Mouse (Mus musculus) embryo, embryonic 10 days (tissue): ENCODE measurements at regions not wholly inside any gene's neighbourhood (a gene's known extent, or its start where the extent isn't known, plus 50 kb on each side); places are given as distances from the start of the nearest gene placed in this dataset.
A peak's percentile ranks its signal among the peaks of the same experiment; 100 is the strongest.
"Not testable (repeated sequence)": the region's sequence is repeated elsewhere in the genome, so short reads cannot be mapped to it uniquely, and the experiment has no call there.

ENCODE experiments used
- DNase-seq: peaks from one replicate; pipeline ENCODE4 v3.0.0-alpha.2; 2015; ENCODE audit warnings: low spot score

- no peak for DNase-seq
Measured at GRCm38 (mm10) chr4:124395069-124395965, 215.3 kb downstream of the 3100002H09Rik start.

- no peak for DNase-seq
Measured at GRCm38 (mm10) chr4:124393595-124393994, 217.0 kb downstream of the 3100002H09Rik start.

GRCm38 (mm10) chr4:124389067-124389466, 221.5 kb downstream of the 3100002H09Rik start:
- no peak for DNase-seq

- DNase-seq, result peak; percentile 29
Measured at GRCm38 (mm10) chr4:124385106-124386055, 225.2 kb downstream of the 3100002H09Rik start.

- no peak for DNase-seq
Measured at GRCm38 (mm10) chr4:124376504-124376903, 234.1 kb downstream of the 3100002H09Rik start.

GRCm38 (mm10) chr4:124375581-124375980, 235.0 kb downstream of the 3100002H09Rik start:
- DNase-seq, result no peak

GRCm38 (mm10) chr4:124368831-124369230, 241.8 kb downstream of the 3100002H09Rik start:
- no peak for DNase-seq

- DNase-seq, result no peak
Measured at GRCm38 (mm10) chr4:124368085-124368484, 242.5 kb downstream of the 3100002H09Rik start.

- no peak for DNase-seq
Measured at GRCm38 (mm10) chr4:124360578-124360908, 250.1 kb downstream of the 3100002H09Rik start.

- DNase-seq, result no peak
Measured at GRCm38 (mm10) chr4:124359707-124360577, 250.7 kb downstream of the 3100002H09Rik start.

GRCm38 (mm10) chr4:124358456-124358855, 252.1 kb downstream of the 3100002H09Rik start:
- not testable (repeated sequence) for DNase-seq

- DNase-seq, result no peak
Measured at GRCm38 (mm10) chr4:124350361-124350760, 260.2 kb downstream of the 3100002H09Rik start.

- DNase-seq, result no peak
Measured at GRCm38 (mm10) chr4:124349610-124350295, 260.9 kb downstream of the 3100002H09Rik start.

GRCm38 (mm10) chr4:124349055-124349454, 261.5 kb downstream of the 3100002H09Rik start:
- DNase-seq, result no peak

- no peak for DNase-seq
Measured at GRCm38 (mm10) chr4:124340073-124340472, 270.5 kb downstream of the 3100002H09Rik start.

GRCm38 (mm10) chr4:124335726-124336125, 274.9 kb downstream of the 3100002H09Rik start:
- DNase-seq, result no peak

- peak; percentile 21 for DNase-seq
Measured at GRCm38 (mm10) chr4:124332974-124333373, 277.6 kb downstream of the 3100002H09Rik start.

GRCm38 (mm10) chr4:124332416-124332815, 278.2 kb downstream of the 3100002H09Rik start:
- DNase-seq, result no peak

- DNase-seq, result peak; percentile 23
Measured at GRCm38 (mm10) chr4:124329107-124329771, 281.4 kb downstream of the 3100002H09Rik start.

GRCm38 (mm10) chr4:124326301-124326700, 284.3 kb downstream of the 3100002H09Rik start:
- DNase-seq, result no peak
